Comparison of ENCODE assay signal across 31 mouse cellular contexts in the genomic region with DNA sequence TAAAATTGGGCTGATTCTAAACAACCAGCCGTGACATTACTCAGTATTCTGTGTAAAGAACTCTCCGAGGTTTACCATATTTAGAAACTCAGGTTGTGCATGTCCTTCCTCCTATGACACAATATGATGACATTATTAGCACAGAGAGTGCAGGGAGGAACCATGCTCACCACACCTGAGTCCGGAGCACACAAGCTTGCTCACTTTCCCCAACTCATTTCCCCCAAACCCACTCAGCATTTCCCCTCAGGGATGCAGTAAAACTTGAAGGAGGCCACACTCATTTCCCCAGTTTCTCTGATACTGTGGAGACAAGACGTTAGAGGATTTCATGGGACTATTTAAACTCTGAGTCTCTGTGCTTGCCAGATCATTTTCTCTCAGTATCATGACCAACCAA. TPM values are rescaled to one million over a fixed set of nuclear protein-coding genes. Genes with fewer than 3 reads are reported as not detected.
"Had no signal": no experiment of that assay in that cellular context is flagged by ENCODE, and none has a peak within 500 bp of the region (broad histone marks: within the 10 kb centered on the region; RNA-seq: fewer than 3 reads in every experiment).

No protein-coding gene starts in this region.

- H3K4me3 ChIP-seq: heart, embryonic 10.5 days; heart, embryonic 13.5 days; heart, embryonic 15.5 days; hindbrain, embryonic 13.5 days; hindbrain, embryonic 15.5 days; kidney, embryonic 15.5 days; limb, embryonic 13.5 days; limb, embryonic 15.5 days had no signal

- DNase-seq: gastrocnemius, postnatal 14 days; gastrocnemius, postnatal 36 days; heart, adult 18-20 months; heart, postnatal 14 days; heart, postnatal 36 days; kidney, adult 11 months; kidney, adult 2 months; kidney, adult 9 months; kidney, postnatal 14 days; kidney, postnatal 36 days; layer of hippocampus, adult 9-11 months; layer of hippocampus, postnatal 36 days; left cerebral cortex, postnatal 4 days had no signal

- ATAC-seq: hindbrain, postnatal 0 days; intestine, embryonic 16.5 days had no signal

- H3K9me3 ChIP-seq: heart, embryonic 10.5 days; heart, embryonic 13.5 days; heart, embryonic 15.5 days; hindbrain, embryonic 13.5 days; hindbrain, embryonic 15.5 days; kidney, embryonic 15.5 days; limb, embryonic 13.5 days; limb, embryonic 15.5 days had no signal

- H3K9ac ChIP-seq: heart, embryonic 13.5 days; heart, embryonic 15.5 days; hindbrain, embryonic 13.5 days; hindbrain, embryonic 15.5 days; kidney, embryonic 15.5 days; limb, embryonic 13.5 days; limb, embryonic 15.5 days had no signal

- H3K27me3 ChIP-seq: heart, embryonic 13.5 days; heart, embryonic 15.5 days; hindbrain, embryonic 13.5 days; hindbrain, embryonic 15.5 days; kidney, embryonic 15.5 days; limb, embryonic 13.5 days; limb, embryonic 15.5 days had no signal

- H3K27ac ChIP-seq: heart, embryonic 10.5 days; heart, embryonic 13.5 days; heart, embryonic 15.5 days; hindbrain, embryonic 13.5 days; hindbrain, embryonic 15.5 days; hindbrain, postnatal 0 days; kidney, embryonic 15.5 days; kidney, postnatal 0 days; limb, embryonic 13.5 days; limb, embryonic 15.5 days had no signal

- H3K36me3 ChIP-seq: heart, embryonic 10.5 days; heart, embryonic 13.5 days; heart, embryonic 15.5 days; hindbrain, embryonic 13.5 days; hindbrain, embryonic 15.5 days; kidney, embryonic 15.5 days; limb, embryonic 13.5 days; limb, embryonic 15.5 days had no signal

- H3K4me1 ChIP-seq: heart, embryonic 10.5 days; heart, embryonic 13.5 days; heart, embryonic 15.5 days; hindbrain, embryonic 13.5 days; hindbrain, embryonic 15.5 days; kidney, embryonic 15.5 days; limb, embryonic 13.5 days; limb, embryonic 15.5 days had no signal

- H3K4me2 ChIP-seq: heart, embryonic 13.5 days; heart, embryonic 15.5 days; hindbrain, embryonic 13.5 days; hindbrain, embryonic 15.5 days; kidney, embryonic 15.5 days; limb, embryonic 13.5 days; limb, embryonic 15.5 days had no signal

RNA-seq across cellular contexts. Expression of gene Stfa1, which starts 12.4 kb away (rescaled TPM):
- polyA plus RNA-seq: gonadal fat pad, adult 2 months; heart, embryonic 10.5 days; kidney, adult 2 months; large intestine, adult 2 months; liver, adult 2 months had no signal

RNA-seq across cellular contexts. Expression of gene BC117090, which starts 45.0 kb away (rescaled TPM):
- polyA plus RNA-seq: gonadal fat pad, adult 2 months; heart, embryonic 10.5 days; heart, embryonic 13.5 days; heart, embryonic 15.5 days; heart, postnatal 0 days; hindbrain, embryonic 11.5 days; hindbrain, embryonic 13.5 days; hindbrain, embryonic 15.5 days; hindbrain, postnatal 0 days; intestine, embryonic 14.5 days; intestine, embryonic 16.5 days; kidney, adult 2 months; kidney, embryonic 15.5 days; kidney, postnatal 0 days; large intestine, adult 2 months; limb, embryonic 11.5 days; limb, embryonic 13.5 days; liver, adult 2 months had no signal
